Mouse (Mus musculus): ENCODE data around the gene Cntnap5c. TPM values are rescaled to one million over a fixed set of nuclear protein-coding genes. Genes with fewer than 3 reads are reported as not detected.

Gene Cntnap5c
- polyA plus RNA-seq (2012; rRNA removed) = not detected in 2 replicates

GRCm38 (mm10) chr17:57768622-57769610, at the start of gene Cntnap5c:
TSS of gene Cntnap5c (plus strand) at chr17:57769570.
- Histone ChIP-seq H3K27me3 (replicated peaks; ENCODE audit: control insufficient read depth, insufficient read depth, low read length) (no peaks in the 10 kb centered on the region), H3K4me1 (ENCODE audit: control insufficient read depth, insufficient read depth, low read length) (no peaks in the 10 kb centered on the region), H3K4me3 (ENCODE audit: insufficient read depth, low read depth, low read length) (no peak within 1 kb of the TSS), H3K27ac (ENCODE audit: insufficient read depth, low read depth, low read length) (no peak within 1 kb of the TSS), H3K36me3 (ENCODE audit: control insufficient read depth, insufficient read depth, low read length) (no peaks in the 10 kb centered on the region)
- WGBS = 16% methylated on average over 26 of the region's 26 CpGs
- no peak for TF ChIP-seq POLR2A (IDR thresholded peaks at IDR 0.05; ENCODE audit: low read depth, low read length)
- no peak for TF ChIP-seq CTCF (conservative IDR thresholded peaks at IDR 0.05; ENCODE audit: insufficient read depth, insufficient read length, low read depth, low read length)
- peak; percentile 74 for DNase-seq

- WGBS = 77% methylated on average over 5 of the region's 5 CpGs
- no peak for DNase-seq
- TF ChIP-seq POLR2A (IDR thresholded peaks at IDR 0.05; ENCODE audit: low read depth, low read length) = no peak
- no peak for TF ChIP-seq CTCF (conservative IDR thresholded peaks at IDR 0.05; ENCODE audit: insufficient read depth, insufficient read length, low read depth, low read length)
- H3K4me3 ChIP-seq (ENCODE audit: insufficient read depth, low read depth, low read length) = no peak within 1 kb of the TSS
- no peaks in the 10 kb centered on the region for H3K36me3 ChIP-seq (ENCODE audit: control insufficient read depth, insufficient read depth, low read length)
- H3K27me3 ChIP-seq (replicated peaks; ENCODE audit: control insufficient read depth, insufficient read depth, low read length) = no peaks in the 10 kb centered on the region
- H3K4me1 ChIP-seq (ENCODE audit: control insufficient read depth, insufficient read depth, low read length) = no peaks in the 10 kb centered on the region
- H3K27ac ChIP-seq (ENCODE audit: insufficient read depth, low read depth, low read length) = no peak within 1 kb of the TSS
Measured at GRCm38 (mm10) chr17:57742119-57742518, 27.3 kb upstream of the Cntnap5c start, which contains the start of gene Gm21834. TSS of gene Gm21834 (minus strand) at chr17:57742219.

DNA sequence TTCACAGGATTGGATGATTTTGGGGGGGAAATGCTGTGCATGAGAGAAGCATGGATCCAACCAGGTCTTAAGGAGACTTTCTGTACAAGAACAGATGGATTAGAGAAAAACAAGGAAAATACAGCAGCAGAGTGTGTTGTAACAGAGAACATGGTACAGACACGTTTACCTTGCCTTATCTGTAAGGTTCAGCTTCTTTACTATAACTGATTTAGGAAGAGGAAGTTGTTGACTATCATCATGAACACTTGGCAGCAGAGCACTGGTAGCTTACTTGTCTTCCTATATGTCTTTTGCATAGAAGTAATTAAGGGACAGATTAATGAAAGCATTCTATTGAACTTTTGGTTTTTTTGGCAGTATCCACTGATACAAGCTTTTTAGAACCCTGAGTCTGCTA, 11.3 kb upstream of the Cntnap5c start:
- 60% methylated on average over 1 of the region's 1 CpGs for WGBS
- no peak for DNase-seq
- no peak overlapping the region for H3K4me3 ChIP-seq (ENCODE audit: insufficient read depth, low read depth, low read length)
- TF ChIP-seq CTCF (conservative IDR thresholded peaks at IDR 0.05; ENCODE audit: insufficient read depth, insufficient read length, low read depth, low read length) (no peak), POLR2A (IDR thresholded peaks at IDR 0.05; ENCODE audit: low read depth, low read length) (no peak)
- no peaks in the 10 kb centered on the region for H3K27me3 ChIP-seq (replicated peaks; ENCODE audit: control insufficient read depth, insufficient read depth, low read length)
- no peaks in the 10 kb centered on the region for H3K4me1 ChIP-seq (ENCODE audit: control insufficient read depth, insufficient read depth, low read length)
- no peaks in the 10 kb centered on the region for H3K36me3 ChIP-seq (ENCODE audit: control insufficient read depth, insufficient read depth, low read length)
- no peak overlapping the region for H3K27ac ChIP-seq (ENCODE audit: insufficient read depth, low read depth, low read length)

- Histone ChIP-seq H3K27me3 (replicated peaks; ENCODE audit: control insufficient read depth, insufficient read depth, low read length) (no peaks in the 10 kb centered on the region), H3K27ac (ENCODE audit: insufficient read depth, low read depth, low read length) (no peak overlapping the region), H3K4me1 (ENCODE audit: control insufficient read depth, insufficient read depth, low read length) (no peaks in the 10 kb centered on the region), H3K36me3 (ENCODE audit: control insufficient read depth, insufficient read depth, low read length) (no peaks in the 10 kb centered on the region), H3K4me3 (ENCODE audit: insufficient read depth, low read depth, low read length) (no peak overlapping the region)
- no peak for DNase-seq
- TF ChIP-seq POLR2A (IDR thresholded peaks at IDR 0.05; ENCODE audit: low read depth, low read length) (no peak), CTCF (conservative IDR thresholded peaks at IDR 0.05; ENCODE audit: insufficient read depth, insufficient read length, low read depth, low read length) (no peak)
Measured at GRCm38 (mm10) chr17:57767306-57767705, 2.1 kb upstream of the Cntnap5c start.

DNA sequence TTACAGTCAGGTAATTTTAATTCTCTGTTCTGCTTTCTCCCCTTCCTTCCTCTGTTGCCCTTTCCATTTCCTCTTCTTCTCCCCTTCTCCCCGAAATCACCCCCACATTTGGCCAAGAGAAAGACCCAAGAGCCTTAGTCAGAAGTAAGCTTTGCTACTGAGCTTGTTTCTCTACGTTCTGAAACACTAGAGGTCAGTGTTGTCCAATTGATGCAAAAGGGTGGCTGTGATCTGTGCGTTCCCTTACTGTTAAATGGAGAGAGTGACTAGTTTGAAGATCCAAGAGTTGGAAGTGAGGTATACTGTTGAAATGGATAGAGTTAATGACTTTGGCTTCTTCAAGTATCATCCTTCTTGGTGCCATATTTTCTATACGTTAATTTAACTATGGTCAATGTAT, 1.5 kb downstream of the Cntnap5c start:
- WGBS = 13% methylated on average over 4 of the region's 4 CpGs

GRCm38 (mm10) chr17:57788161-57788799, 18.9 kb downstream of the Cntnap5c start:
- Histone ChIP-seq H3K27me3 (replicated peaks; ENCODE audit: control insufficient read depth, insufficient read depth, low read length) (no peaks in the 10 kb centered on the region), H3K4me3 (ENCODE audit: insufficient read depth, low read depth, low read length) (no peak overlapping the region), H3K4me1 (ENCODE audit: control insufficient read depth, insufficient read depth, low read length) (no peaks in the 10 kb centered on the region), H3K36me3 (ENCODE audit: control insufficient read depth, insufficient read depth, low read length) (no peaks in the 10 kb centered on the region), H3K27ac (ENCODE audit: insufficient read depth, low read depth, low read length) (no peak overlapping the region)
- TF ChIP-seq CTCF (conservative IDR thresholded peaks at IDR 0.05; ENCODE audit: insufficient read depth, insufficient read length, low read depth, low read length) (no peak), POLR2A (IDR thresholded peaks at IDR 0.05; ENCODE audit: low read depth, low read length) (no peak)
- 65% methylated on average over 1 of the region's 1 CpGs for WGBS
- peak; percentile 5 for DNase-seq

More for the DNA sequence above, 1.5 kb downstream of the Cntnap5c start:
- DNase-seq = peak; percentile 24
- Histone ChIP-seq H3K27ac (ENCODE audit: insufficient read depth, low read depth, low read length) (no peak overlapping the region), H3K27me3 (replicated peaks; ENCODE audit: control insufficient read depth, insufficient read depth, low read length) (no peaks in the 10 kb centered on the region), H3K4me3 (ENCODE audit: insufficient read depth, low read depth, low read length) (no peak overlapping the region), H3K4me1 (ENCODE audit: control insufficient read depth, insufficient read depth, low read length) (no peaks in the 10 kb centered on the region), H3K36me3 (ENCODE audit: control insufficient read depth, insufficient read depth, low read length) (no peaks in the 10 kb centered on the region)
- TF ChIP-seq POLR2A (IDR thresholded peaks at IDR 0.05; ENCODE audit: low read depth, low read length) = no peak
- TF ChIP-seq CTCF (conservative IDR thresholded peaks at IDR 0.05; ENCODE audit: insufficient read depth, insufficient read length, low read depth, low read length) = no peak

DNA sequence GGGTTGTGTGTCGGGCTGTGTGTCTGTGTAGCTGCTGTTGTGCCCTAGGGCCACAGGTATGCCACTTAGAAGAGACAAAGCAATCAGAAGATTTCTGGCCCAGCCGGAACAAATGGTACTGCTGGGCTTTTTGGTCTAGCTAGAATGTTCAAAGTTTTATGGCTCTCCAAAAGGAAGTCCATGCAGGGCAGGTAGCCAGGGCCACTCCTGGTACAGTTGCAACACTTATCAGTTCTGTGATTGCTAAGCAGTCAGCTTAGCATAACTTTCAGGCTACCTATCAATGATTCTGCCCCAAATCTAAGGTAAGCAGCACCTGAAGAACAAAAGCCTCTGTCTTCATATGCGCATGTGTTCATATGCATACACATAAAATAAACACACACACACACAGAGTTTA, 26.0 kb downstream of the Cntnap5c start:
- WGBS = 74% methylated on average over 3 of the region's 3 CpGs
- TF ChIP-seq POLR2A (IDR thresholded peaks at IDR 0.05; ENCODE audit: low read depth, low read length) = no peak
- TF ChIP-seq CTCF (conservative IDR thresholded peaks at IDR 0.05; ENCODE audit: insufficient read depth, insufficient read length, low read depth, low read length) = no peak
- no peaks in the 10 kb centered on the region for H3K27me3 ChIP-seq (replicated peaks; ENCODE audit: control insufficient read depth, insufficient read depth, low read length)
- no peak overlapping the region for H3K4me3 ChIP-seq (ENCODE audit: insufficient read depth, low read depth, low read length)
- DNase-seq = no peak
- H3K27ac ChIP-seq (ENCODE audit: insufficient read depth, low read depth, low read length) = no peak overlapping the region
- H3K36me3 ChIP-seq (ENCODE audit: control insufficient read depth, insufficient read depth, low read length) = no peaks in the 10 kb centered on the region
- no peaks in the 10 kb centered on the region for H3K4me1 ChIP-seq (ENCODE audit: control insufficient read depth, insufficient read depth, low read length)
